Mouse (Mus musculus) embryonic facial prominence, embryonic 15.5 days (tissue): ENCODE results near the gene Skint11. TPM values are rescaled to one million over a fixed set of nuclear protein-coding genes. Genes with fewer than 3 reads are reported as not detected.
"Not testable (repeated sequence)": the region's sequence is repeated elsewhere in the genome, so short reads cannot be mapped to it uniquely, and the experiment has no call there.

Experiments used
- ATAC-seq: fragments of 200-750 bp; cut with Nextera tagmentation; 2 replicates; pipeline ENCODE4 v1.8.0; 2017; ENCODE audit warnings: low read depth, moderate TSS enrichment; ENCODE audit not compliant: insufficient number of reproducible peaks, low FRiP score, low TSS enrichment
- H3K27ac ChIP-seq: fragments of 300-500 bp; sonication (generic); replicated peaks from 2 replicates; pipeline ENCODE4 v1.5.1; 2015; ENCODE audit warnings: mild to moderate bottlenecking, inconsistent platforms
- H3K27me3 ChIP-seq: fragments of 300-500 bp; sonication (generic); 2 replicates; pipeline ENCODE4 v1.6.1; 2015; ENCODE audit warnings: inconsistent platforms
- H3K36me3 ChIP-seq: fragments of 300-500 bp; sonication (generic); 2 replicates; pipeline ENCODE4 v1.6.1; 2015; ENCODE audit warnings: mild to moderate bottlenecking, inconsistent platforms
- H3K4me1 ChIP-seq: fragments of 300-500 bp; sonication (generic); 2 replicates; pipeline ENCODE4 v1.6.1; 2015; ENCODE audit warnings: inconsistent platforms
- H3K4me2 ChIP-seq: fragments of 300-500 bp; sonication (generic); replicated peaks from 2 replicates; pipeline ENCODE4 v1.6.1; 2015; ENCODE audit warnings: mild to moderate bottlenecking, inconsistent platforms
- H3K4me3 ChIP-seq: fragments of 300-500 bp; sonication (generic); replicated peaks from 2 replicates; pipeline ENCODE4 v1.5.1; 2015; ENCODE audit warnings: mild to moderate bottlenecking, inconsistent platforms
- H3K9ac ChIP-seq: fragments of 300-500 bp; sonication (generic); 2 replicates; pipeline ENCODE4 v1.6.1; 2015; ENCODE audit warnings: inconsistent platforms
- H3K9me3 ChIP-seq: fragments of 300-500 bp; sonication (generic); replicated peaks from 2 replicates; pipeline ENCODE4 v1.6.1; 2016; ENCODE audit warnings: inconsistent platforms
- WGBS: fragments of 180-500 bp; shearing (Covaris S2); methylation state at CpG from one replicate; pipeline ENCODE4 v1.1.7; 2015; 5-methylcytosine and 5-hydroxymethylcytosine counted together
- polyA plus RNA-seq: library from polyadenylated mRNA; unstranded; fragments of >200 nt; fragmentation: Nextera tagmentation; extraction: Ambion mirVana; gene quantifications from 2 replicates; pipeline ENCODE4 v1.2.1, GENCODE M21; 2015

Skint11 gene
- not detected in 2 replicates for polyA plus RNA-seq

GRCm38 (mm10) chr4:114163084-114163483 is at the start of gene Skint11:
Gene Skint11 (plus strand): TSS chr4:114163384.
- ATAC-seq, result no peak
- 80% methylated on average over 1 of the region's 1 CpGs for WGBS
- Histone ChIP-seq H3K27me3 (no peaks in the 10 kb centered on the region), H3K9ac (no peak within 1 kb of the TSS), H3K27ac (no peak within 1 kb of the TSS), H3K36me3 (no peaks in the 10 kb centered on the region), H3K4me1 (no peaks in the 10 kb centered on the region), H3K4me3 (no peak within 1 kb of the TSS), H3K4me2 (no peak within 1 kb of the TSS), H3K9me3 (no peaks in the 10 kb centered on the region)

- Histone ChIP-seq H3K9ac (no peak overlapping the region), H3K27me3 (no peaks in the 10 kb centered on the region), H3K36me3 (no peaks in the 10 kb centered on the region), H3K4me2 (no peak overlapping the region), H3K4me1 (no peaks in the 10 kb centered on the region), H3K27ac (no peak overlapping the region), H3K4me3 (no peak overlapping the region), H3K9me3 (no peaks in the 10 kb centered on the region)
- ATAC-seq, result no peak
Measured at GRCm38 (mm10) chr4:114161149-114161548, 2.0 kb upstream of the Skint11 start.

GRCm38 (mm10) chr4:114172898-114173297 is 9.7 kb downstream of the Skint11 start:
- H3K27ac ChIP-seq, H3K27me3 ChIP-seq, H3K4me3 ChIP-seq, H3K4me2 ChIP-seq, H3K9ac ChIP-seq, H3K9me3 ChIP-seq, ATAC-seq, H3K4me1 ChIP-seq, H3K36me3 ChIP-seq: not testable (repeated sequence)
- 20% methylated on average over 6 of the region's 6 CpGs for WGBS

DNA sequence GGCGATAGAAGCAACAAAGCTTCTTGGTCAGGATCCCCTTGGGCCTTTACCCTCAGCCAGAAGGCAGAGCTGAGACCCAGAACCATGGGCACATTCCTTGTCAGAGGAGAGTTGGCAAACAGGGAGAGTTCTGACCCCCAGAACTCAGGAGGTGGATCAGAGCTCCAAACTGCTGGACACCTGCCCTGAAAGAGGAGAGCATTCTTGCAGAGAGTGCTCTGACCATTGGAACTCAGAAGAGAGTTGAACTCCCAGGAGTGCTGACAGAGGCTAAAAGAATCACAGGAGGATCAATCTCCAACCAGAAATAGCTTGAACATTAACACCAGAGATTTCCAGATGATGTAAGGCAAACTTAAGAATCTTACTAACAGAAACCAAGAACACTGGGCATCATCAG is 93.7 kb downstream of the Skint11 start:
- WGBS, result 58% methylated on average over 1 of the region's 1 CpGs
- H3K27me3 ChIP-seq, H3K27ac ChIP-seq, H3K9me3 ChIP-seq, H3K36me3 ChIP-seq, H3K4me2 ChIP-seq, H3K4me3 ChIP-seq, ATAC-seq, H3K4me1 ChIP-seq, H3K9ac ChIP-seq: not testable (repeated sequence)

Other genes with a start within 250 kb of the Skint11 start
- gene Skint5, start 163.9 kb upstream of the Skint11 start, polyA plus RNA-seq, result not detected in 2 replicates
- 2.2 and 2.7 TPM in 2 replicates for gene Trabd2b, start 243.3 kb downstream of the Skint11 start, polyA plus RNA-seq